Mouse (Mus musculus) forebrain, postnatal 0 days (tissue): ENCODE results near the gene Apbb1ip. TPM values are rescaled to one million over a fixed set of nuclear protein-coding genes. Genes with fewer than 3 reads are reported as not detected.
A peak's percentile ranks its signal among the peaks of the same experiment; 100 is the strongest.

Experiments used
- ATAC-seq: fragments of 200-750 bp; cut with Nextera tagmentation; 2 replicates; pipeline ENCODE4 v1.8.0; 2017; ENCODE audit warnings: mild to moderate bottlenecking, moderate library complexity
- DNase-seq: peaks from one replicate; pipeline ENCODE4 v3.0.0-alpha.2; 2015
- H3K27ac ChIP-seq: fragments of 300-500 bp; sonication (generic); 2 replicates; pipeline ENCODE4 v1.5.1; 2014; ENCODE audit warnings: low read depth, mild to moderate bottlenecking, antibody characterized with exemption, low read length, moderate library complexity, mixed read lengths
- H3K27me3 ChIP-seq: fragments of 300-500 bp; sonication (generic); 2 replicates; pipeline ENCODE4 v1.6.1; 2014; ENCODE audit warnings: mild to moderate bottlenecking, low read length, mixed read lengths; ENCODE audit not compliant: insufficient read depth
- H3K36me3 ChIP-seq: fragments of 300-500 bp; sonication (generic); 2 replicates; pipeline ENCODE4 v1.6.1; 2014; ENCODE audit warnings: mild to moderate bottlenecking, moderate library complexity; ENCODE audit not compliant: insufficient read depth
- H3K4me1 ChIP-seq: fragments of 300-500 bp; sonication (generic); 2 replicates; pipeline ENCODE4 v1.6.1; 2014; ENCODE audit warnings: antibody characterized with exemption; ENCODE audit not compliant: insufficient read depth
- H3K4me2 ChIP-seq: fragments of 300-500 bp; sonication (generic); 2 replicates; pipeline ENCODE4 v1.6.1; 2014; ENCODE audit warnings: low read depth, mild to moderate bottlenecking, moderate library complexity
- H3K4me3 ChIP-seq: fragments of 300-500 bp; sonication (generic); 2 replicates; pipeline ENCODE4 v1.5.1; 2014; ENCODE audit warnings: low read depth, low read length, mixed read lengths
- H3K9ac ChIP-seq: fragments of 300-500 bp; sonication (generic); 2 replicates; pipeline ENCODE4 v1.6.1; 2014; ENCODE audit warnings: mild to moderate bottlenecking
- H3K9me3 ChIP-seq: fragments of 300-500 bp; sonication (generic); 2 replicates; pipeline ENCODE4 v1.6.1; 2016; ENCODE audit warnings: low read length
- CTCF ChIP-seq: sonication (generic); IDR thresholded peaks from 2 replicates; pipeline ENCODE4 v1.5.1; 2016; ENCODE audit warnings: antibody characterized with exemption, control low read depth, low read depth
- WGBS: fragments of 180-500 bp; shearing (Covaris S2); extraction: QIAGEN DNeasy Blood & Tissue Kit; methylation state at CpG from one replicate; pipeline ENCODE4 v1.1.7; 2014; 5-methylcytosine and 5-hydroxymethylcytosine counted together
- polyA plus RNA-seq: library from polyadenylated mRNA; unstranded; fragments of >200 nt; fragmentation: Nextera tagmentation; extraction: Ambion mirVana; gene quantifications from 2 replicates; pipeline ENCODE4 v1.2.1, GENCODE M21; 2015
- total RNA-seq: library from RNA; depleted of rRNA; stranded (reverse); fragments of >200 nt; gene quantifications from 2 replicates; pipeline ENCODE4 v1.2.3, GENCODE M21; 2014

Apbb1ip gene
- total and polyA plus RNA-seq, 2 experiments from 2014 or later, result 0.19 to 1.6 TPM

DNA sequence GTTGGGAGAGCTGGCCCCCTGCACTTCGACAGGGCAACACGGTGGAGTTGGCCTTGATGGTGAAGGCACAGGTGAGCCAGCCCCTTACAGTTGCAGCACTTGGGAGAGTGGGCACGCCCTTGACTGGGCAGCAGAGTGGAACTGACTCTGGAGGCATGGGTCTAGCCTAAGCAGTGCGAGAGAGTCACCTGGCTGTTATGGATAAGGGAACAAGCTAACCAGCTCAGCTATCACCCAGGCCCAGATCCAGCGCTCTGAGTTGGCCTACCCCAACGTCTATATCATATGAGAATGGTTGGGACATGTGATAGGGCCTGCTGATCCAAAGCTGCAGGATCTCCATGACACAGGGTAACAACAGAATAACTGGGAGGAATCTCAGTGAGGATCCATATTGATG lies 18.3 kb upstream of the Apbb1ip start:
- no peak overlapping the region for H3K9ac ChIP-seq
- no peak for ATAC-seq
- H3K27me3 ChIP-seq, result no peaks in the 10 kb centered on the region
- no peak overlapping the region for H3K4me3 ChIP-seq
- DNase-seq, result no peak
- no peaks in the 10 kb centered on the region for H3K9me3 ChIP-seq
- no peak overlapping the region for H3K4me2 ChIP-seq
- H3K36me3 ChIP-seq, result no peaks in the 10 kb centered on the region
- H3K4me1 ChIP-seq, result no peaks in the 10 kb centered on the region
- TF ChIP-seq CTCF, result no peak
- WGBS, result 87% methylated on average over 6 of the region's 6 CpGs
- H3K27ac ChIP-seq, result no peak overlapping the region

DNA sequence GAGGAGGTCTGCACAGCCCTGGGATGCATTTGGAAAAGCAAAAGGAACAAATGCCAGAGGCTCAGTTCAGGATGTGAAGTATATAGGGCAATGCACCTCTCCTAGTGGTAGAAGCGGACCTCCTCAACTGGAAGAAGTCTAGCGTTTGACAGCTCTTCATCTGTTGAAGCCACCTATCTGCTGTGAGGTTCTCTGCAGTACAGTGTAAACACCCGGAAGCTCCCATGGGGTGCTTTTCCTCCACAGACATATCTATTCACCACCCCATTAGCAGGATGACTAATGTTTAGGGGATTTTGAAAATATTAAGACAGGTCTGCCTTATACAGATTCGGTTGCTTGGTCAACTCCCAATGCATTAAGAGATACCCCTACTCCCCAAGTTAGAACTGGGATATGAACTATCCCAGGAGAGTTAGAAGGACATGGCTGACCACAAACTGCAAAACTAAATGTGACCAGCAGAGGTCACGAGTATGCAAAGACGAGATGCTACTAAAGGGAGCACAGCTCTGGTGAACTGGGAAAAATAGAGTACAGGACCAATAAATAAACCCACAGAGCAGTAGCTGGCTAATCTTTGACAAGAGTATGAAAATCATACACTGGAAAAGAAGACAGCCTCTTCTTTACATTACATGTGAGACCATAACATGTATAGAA lies 15.5 kb upstream of the Apbb1ip start:
- no peaks in the 10 kb centered on the region for H3K4me1 ChIP-seq
- H3K27ac ChIP-seq, result no peak overlapping the region
- H3K27me3 ChIP-seq, result no peaks in the 10 kb centered on the region
- H3K9me3 ChIP-seq, result no peaks in the 10 kb centered on the region
- 45% methylated on average over 6 of the region's 6 CpGs for WGBS
- H3K4me2 ChIP-seq, result no peak overlapping the region
- peak; percentile 72 for TF ChIP-seq CTCF
- H3K4me3 ChIP-seq, result no peak overlapping the region
- DNase-seq, result peak; percentile 65
- no peaks in the 10 kb centered on the region for H3K36me3 ChIP-seq
- peak; percentile 78 for ATAC-seq
- no peak overlapping the region for H3K9ac ChIP-seq

DNA sequence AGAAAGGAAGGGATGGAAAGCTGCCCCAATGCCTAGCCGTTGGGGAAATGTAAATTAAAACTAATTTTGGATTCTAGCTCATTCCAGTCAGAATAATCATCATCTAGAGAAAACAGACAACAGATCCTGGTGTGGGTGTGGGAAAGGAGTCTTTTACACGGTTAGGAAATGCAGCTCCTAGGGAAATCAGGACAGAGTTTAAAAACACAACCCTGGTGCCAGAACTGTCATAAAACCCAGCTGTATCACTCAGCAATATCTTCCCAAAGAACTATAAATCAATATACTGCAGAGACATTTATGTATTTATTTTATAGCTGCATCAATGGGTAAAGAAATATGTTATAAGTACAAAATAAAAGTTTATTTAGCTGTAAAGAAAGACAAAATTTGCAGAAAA lies 13.4 kb upstream of the Apbb1ip start:
- Histone ChIP-seq H3K27me3 (no peaks in the 10 kb centered on the region), H3K4me3 (no peak overlapping the region), H3K9me3 (no peaks in the 10 kb centered on the region), H3K4me2 (no peak overlapping the region), H3K36me3 (no peaks in the 10 kb centered on the region), H3K27ac (no peak overlapping the region), H3K9ac (no peak overlapping the region), H3K4me1 (no peaks in the 10 kb centered on the region)
- whole genome bisulfite sequencing, result 31% methylated on average over 2 of the region's 2 CpGs
- TF ChIP-seq CTCF, result no peak
- no peak for DNase-seq
- ATAC-seq, result no peak

DNA sequence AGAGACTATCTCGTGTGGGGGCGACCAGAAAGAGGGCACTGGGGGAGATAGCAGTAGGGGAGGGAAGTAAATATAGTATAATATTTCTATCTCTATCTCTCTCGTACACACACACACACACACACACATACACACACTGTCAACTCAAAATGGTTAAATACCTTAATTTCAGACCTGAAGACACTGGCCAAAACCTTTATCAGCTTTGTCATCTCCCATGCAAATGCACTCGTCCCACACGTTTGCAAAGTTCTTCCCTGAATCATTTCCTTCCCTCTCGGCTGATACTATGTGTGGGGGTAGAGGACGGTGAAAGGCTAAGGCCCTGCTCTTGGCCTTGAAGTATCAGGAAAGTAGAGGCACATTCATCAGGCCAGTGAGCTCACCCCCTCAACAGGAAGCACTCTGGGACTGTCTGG lies 12.8 kb upstream of the Apbb1ip start:
- Histone ChIP-seq H3K4me2 (no peak overlapping the region), H3K4me3 (no peak overlapping the region), H3K9me3 (no peaks in the 10 kb centered on the region), H3K9ac (no peak overlapping the region), H3K4me1 (no peaks in the 10 kb centered on the region), H3K27ac (no peak overlapping the region), H3K27me3 (no peaks in the 10 kb centered on the region), H3K36me3 (no peaks in the 10 kb centered on the region)
- ATAC-seq, result no peak
- TF ChIP-seq CTCF, result no peak
- no peak for DNase-seq
- 87% methylated on average over 7 of the region's 7 CpGs for WGBS

DNA sequence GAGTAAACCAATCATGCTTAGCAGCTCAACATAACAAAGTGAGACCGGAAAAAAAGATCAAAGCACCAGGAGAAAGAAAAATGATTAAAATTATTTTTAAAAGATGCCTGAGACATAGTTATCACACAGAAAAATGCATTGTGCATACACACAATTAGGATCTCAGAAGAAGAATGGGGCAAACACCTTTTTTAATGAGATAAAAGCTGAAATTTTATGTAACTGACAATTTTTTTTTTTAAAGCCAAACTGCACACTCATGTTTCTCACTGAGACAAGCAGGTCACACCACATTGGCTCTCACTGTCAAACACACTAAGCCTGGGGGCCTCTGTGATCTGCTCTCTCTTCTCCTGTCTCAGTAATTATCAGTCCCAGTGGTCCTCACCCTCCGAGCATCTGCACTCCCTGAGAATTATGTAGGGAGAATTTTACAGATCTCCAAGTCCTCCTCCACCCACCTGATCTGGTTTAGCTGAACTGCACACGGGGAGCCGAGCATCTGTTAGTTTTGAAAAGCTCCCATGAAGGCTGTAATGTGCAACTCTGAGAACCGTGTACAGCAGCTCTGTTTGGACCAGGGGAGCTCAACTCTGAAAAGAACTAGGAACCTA lies 9.0 kb upstream of the Apbb1ip start:
- Histone ChIP-seq H3K4me1 (no peaks in the 10 kb centered on the region), H3K9ac (no peak overlapping the region), H3K4me2 (no peak overlapping the region), H3K4me3 (no peak overlapping the region), H3K27me3 (no peaks in the 10 kb centered on the region), H3K27ac (no peak overlapping the region), H3K36me3 (no peaks in the 10 kb centered on the region), H3K9me3 (no peaks in the 10 kb centered on the region)
- 66% methylated on average over 5 of the region's 5 CpGs for WGBS
- DNase-seq (no peak), ATAC-seq (no peak)
- no peak for TF ChIP-seq CTCF

DNA sequence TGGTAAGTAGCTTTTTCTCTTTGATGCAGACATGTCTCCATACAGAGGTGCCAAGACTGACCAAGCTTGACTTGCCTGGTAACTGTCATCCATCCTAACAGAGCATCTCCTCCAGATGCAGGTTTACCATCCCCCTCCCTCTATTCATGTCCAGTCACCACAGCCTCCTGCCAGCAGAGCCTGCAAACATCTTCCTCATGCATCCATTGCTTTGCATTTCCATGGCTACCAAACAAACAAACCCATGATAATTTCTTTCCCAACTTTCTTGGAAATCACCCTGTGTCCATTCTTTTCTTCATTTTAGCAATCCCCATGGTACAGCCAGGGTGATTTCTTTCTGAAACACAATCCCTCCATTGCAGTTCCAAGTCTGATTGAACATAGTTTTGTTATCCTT lies 2.6 kb upstream of the Apbb1ip start:
- no peak overlapping the region for H3K9ac ChIP-seq

DNA sequence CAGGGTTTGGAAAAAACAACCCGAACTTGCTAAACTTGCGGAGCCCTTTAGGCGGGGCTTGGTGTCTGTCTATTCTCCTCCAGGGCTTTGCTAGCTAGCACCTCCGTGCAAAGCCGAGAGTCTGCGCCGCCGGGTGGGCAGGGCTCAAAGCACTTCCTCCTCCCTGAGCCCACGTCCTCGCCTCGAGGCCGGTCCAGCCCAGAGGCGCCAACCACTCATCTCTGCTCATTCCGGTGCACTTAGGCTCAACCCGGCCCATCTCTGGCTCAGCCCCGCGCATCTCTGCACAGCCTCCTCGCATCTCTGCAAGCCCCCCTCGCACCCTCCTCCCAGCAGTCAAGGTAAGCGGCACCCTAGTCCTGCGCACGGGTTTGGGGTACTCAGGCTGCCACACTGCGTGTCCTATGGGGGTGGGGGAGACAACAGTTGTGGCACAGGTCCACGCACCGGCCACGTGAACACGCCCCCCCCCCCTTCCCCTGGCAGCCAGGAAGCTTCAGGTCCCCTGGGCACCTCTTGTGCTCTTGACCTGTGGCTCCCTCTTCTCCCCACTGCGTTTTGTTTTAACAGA lies 372 bp downstream of the Apbb1ip start:
- H3K4me1 ChIP-seq, result no peaks in the 10 kb centered on the region
- TF ChIP-seq CTCF, result no peak
- 1% methylated on average over 28 of the region's 28 CpGs for WGBS
- peak overlapping the region; percentile 38 for H3K4me3 ChIP-seq
- ATAC-seq (peak; percentile 71), DNase-seq (peak; percentile 24)
- no peak overlapping the region for H3K27ac ChIP-seq
- H3K4me2 ChIP-seq, result peak overlapping the region; percentile 81
- H3K9ac ChIP-seq, result peak overlapping the region; percentile 46
- H3K27me3 ChIP-seq, result no peaks in the 10 kb centered on the region; the same call in 1 of the 2 replicates
- no peaks in the 10 kb centered on the region for H3K36me3 ChIP-seq
- H3K9me3 ChIP-seq, result no peaks in the 10 kb centered on the region

More for the DNA sequence above, 2.6 kb upstream of the Apbb1ip start:
- H3K36me3 ChIP-seq, result no peaks in the 10 kb centered on the region
- no peaks in the 10 kb centered on the region; the same call in 1 of the 2 replicates for H3K27me3 ChIP-seq
- no peaks in the 10 kb centered on the region for H3K9me3 ChIP-seq
- H3K27ac ChIP-seq, result no peak overlapping the region
- H3K4me3 ChIP-seq, result no peak overlapping the region
- no peak overlapping the region for H3K4me2 ChIP-seq
- ATAC-seq, result no peak
- no peaks in the 10 kb centered on the region for H3K4me1 ChIP-seq
- no peak for DNase-seq
- TF ChIP-seq CTCF, result no peak
